Mouse (Mus musculus) monocyte, adult 5-6 weeks (primary cell): ENCODE results near the gene Cdh23. TPM values are rescaled to one million over a fixed set of nuclear protein-coding genes. Genes with fewer than 3 reads are reported as not detected.
"Not testable (repeated sequence)": the region's sequence is repeated elsewhere in the genome, so short reads cannot be mapped to it uniquely, and the experiment has no call there.

Experiments used
- ATAC-seq: fragments of 153-309, 156-312 bp; replicated peaks from 2 replicates; pipeline ENCODE4 v1.8.0; 2017; ENCODE audit warnings: mild to moderate bottlenecking; ENCODE audit not compliant: low TSS enrichment, insufficient number of reproducible peaks, severe bottlenecking, poor library complexity, low FRiP score
- total RNA-seq: library from RNA; stranded (forward); fragments of 200-1000, 200-491, 200-594 nt; gene quantifications from 3 replicates; pipeline ENCODE4 v1.2.3, GENCODE M21; 2017

The Cdh23 gene
- 0.32 to 1.1 TPM in 2 of 3 replicates, not detected in the other for total RNA-seq

DNA sequence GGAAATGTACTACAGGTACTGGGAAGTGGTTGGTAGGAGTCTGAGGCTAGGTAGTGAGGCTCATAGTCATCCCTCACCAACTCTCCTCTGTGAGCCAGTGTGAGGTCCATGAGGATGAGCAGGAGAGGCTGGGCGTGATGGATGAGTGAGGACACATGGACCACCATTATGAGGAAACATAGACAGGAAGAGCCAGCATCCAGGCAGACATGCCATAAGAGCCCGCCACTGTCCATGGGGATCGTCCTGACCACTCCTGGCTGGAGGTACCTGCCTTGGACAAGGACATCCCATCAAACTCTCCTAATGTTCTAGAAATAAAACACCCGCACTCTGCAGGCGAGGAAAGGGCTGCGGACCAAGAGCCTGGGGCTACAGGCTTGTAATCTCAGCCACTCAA is at the start of gene Cdh23:
Cdh23 (minus strand) TSS at position 101 of the 400 bp plus-strand sequence.
- no peak for ATAC-seq

DNA sequence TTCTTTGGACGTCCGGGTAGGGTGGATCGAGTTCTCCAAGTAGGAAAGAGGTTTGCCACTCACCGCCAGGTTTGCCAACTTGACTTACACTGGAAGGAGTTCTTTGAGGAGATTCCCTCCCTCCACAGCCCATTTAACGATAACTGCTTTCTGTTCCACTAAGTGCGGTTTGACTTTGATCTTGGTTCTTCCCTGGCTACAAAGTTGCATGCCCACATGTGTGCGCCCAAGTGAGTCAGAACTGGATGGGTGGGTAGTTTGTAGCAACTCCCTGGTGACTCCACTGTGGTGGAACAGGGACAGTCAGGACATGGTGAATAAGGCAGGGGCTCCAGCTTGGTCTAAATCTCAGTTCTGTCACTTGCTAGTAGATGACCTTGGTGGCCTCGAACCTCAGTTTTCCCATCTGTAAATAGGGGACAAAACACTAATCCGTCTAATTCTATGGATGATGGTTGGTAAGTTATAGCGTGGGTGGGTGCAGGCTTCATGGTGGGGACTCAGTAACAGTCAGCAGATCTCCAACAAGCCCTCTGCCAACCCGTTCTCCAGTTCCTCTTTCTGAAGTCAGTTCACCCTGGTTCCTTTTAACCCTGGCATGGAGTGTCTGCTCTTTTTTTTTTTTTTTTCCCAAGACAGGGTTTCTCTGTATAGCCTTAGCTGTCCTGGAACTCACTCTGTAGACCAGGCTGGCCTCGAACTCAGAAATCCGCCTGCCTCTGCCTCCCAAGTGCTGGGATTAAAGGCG is 48.4 kb upstream of the Cdh23 start:
- ATAC-seq = no peak; the same call in 1 of the 2 replicates

DNA sequence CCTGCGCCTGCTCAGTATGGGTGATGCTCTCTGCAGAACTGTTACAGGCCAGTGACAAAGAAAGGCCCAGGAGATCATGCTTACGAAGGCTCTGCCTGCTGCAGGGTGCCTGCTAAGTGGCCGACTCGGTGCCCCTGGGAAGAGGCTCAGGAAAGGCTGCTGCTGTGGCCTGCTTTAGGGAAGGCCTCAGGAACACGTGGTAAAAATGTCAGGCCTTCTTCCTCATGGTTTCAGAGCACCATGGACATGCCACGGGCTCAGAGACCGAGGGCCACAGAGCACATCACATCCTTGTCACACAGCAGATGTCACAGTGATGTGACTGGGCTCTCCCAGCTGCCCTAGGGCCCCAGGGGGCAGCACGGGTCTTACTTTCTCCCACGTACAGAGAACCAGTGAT is 47.4 kb upstream of the Cdh23 start:
- no peak for ATAC-seq

DNA sequence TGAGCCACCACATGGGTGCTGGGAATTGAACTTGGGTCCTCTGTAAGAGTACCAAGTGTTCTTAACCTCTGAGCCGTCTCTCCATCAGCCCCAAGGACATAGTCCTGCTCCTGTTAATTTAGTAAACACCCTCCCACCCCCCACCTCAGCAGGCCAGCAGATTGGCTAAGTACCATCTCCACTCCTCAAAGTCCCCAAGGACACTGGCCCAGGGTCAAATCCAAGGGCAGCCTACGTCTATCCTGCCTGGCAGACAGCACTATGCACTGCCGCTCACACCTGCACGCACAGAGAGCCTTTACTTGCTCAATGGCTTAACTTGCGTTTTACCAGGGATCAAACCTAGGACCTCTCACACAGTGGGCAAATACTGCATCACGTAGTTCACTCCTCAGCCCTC is 46.7 kb upstream of the Cdh23 start:
- ATAC-seq = no peak

DNA sequence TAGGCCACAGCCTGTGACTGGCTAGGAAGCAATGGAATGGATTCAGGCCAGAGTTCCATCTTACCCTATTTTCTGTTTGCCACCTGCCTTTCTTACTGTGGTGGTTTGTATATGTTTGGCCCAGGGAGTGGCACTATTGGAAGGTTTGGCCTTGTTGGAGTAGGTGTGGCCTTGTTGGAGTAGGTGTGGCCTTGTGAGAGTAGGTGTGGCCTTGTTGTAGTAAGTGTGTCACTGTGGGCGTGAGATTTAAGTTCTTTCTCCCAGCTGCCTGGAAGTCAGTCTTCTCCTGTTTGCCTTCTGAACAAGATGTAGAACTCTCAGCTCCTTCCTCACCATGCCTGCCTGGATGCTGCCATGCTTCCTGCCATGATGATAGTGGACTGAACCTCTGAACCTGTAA is 46.0 kb upstream of the Cdh23 start:
- ATAC-seq = not testable (repeated sequence)

DNA sequence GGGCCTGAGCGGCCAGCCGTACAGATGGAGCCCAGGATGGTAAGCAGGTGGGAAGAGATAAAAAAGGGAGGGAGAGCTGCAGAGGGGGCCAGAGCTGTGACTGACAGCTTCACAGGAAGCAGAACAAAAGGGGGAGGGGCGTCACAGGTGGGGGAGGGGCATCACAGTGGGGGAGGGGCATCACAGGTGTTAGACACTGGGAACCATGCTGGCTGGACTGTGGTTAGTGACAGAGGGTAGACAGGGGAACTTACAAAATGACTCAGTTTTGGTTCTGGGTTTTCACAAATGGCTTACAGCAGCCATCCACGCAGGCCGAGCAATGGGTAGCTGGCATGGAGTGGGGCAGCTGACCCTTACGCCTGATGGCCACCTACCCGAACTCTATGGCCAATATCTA is 45.1 kb upstream of the Cdh23 start:
- no peak for ATAC-seq

DNA sequence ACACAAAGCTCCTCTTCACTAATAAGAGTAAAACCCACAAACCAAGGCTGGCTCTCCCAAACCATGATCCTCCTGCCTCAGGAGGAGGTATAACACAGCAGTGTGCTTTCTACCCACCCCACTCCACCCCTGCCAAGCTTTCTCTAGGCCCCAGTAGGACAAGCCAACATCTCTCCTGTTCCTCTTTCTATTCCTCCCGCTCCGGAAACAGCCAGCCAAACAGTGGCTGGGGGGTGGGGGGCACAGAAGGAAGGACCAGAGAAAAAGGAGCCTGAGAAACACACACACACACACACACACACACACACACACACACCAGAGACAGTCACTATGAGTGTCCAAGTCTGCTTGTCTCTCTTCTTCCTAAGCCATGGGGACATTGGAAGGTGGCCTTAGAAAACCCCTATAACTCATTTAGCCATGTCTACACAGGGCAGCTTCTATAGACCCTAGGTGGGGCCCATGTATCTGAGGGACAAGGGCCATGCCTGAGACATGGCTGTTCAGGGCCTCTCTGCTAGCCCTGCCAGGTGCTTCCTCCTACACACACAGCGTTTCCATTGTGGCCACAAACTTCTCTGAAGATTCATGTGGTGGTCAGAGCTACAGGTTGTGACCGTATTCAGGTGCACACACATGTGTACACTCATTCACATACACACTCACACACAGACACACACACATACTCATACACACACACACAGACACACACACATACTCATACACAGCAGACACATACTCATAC is 43.5 kb upstream of the Cdh23 start:
- ATAC-seq = no peak

DNA sequence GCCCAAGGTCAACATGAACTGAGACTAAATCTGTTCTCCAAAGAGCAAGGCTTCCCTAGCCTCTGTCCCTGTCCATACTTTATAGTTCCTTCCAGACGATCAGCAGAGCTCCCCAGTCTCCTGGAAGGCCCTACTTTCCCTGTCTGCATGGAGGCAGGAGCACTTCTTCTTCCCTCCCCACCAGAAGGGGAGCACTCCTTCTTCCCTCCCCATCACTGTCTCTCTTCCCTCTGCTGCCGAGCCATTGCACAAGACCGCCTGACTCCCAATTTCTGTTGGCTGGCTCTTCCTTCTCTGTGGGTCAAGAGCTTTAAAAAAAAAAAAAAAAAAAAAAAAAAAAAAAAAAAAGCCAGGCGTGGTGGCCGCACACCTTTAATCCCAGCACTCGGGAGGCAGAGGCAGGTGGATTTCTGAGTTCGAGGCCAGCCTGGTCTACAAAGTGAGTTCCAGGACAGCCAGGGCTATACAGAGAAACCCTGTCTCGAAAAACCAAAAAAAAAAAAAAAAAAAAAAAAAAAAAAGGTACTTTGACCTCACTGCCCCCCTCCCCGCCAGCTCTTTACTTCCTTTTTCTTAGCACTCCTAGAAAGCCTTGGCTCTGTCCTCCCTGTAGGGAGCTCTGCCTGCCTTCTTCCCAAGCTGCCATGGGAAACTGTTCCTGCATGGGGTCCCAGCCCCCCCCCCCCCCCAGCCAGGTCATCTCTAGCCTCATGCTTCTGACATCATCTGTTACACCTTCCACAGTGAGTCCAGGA is 41.8 kb upstream of the Cdh23 start:
- ATAC-seq = no peak

DNA sequence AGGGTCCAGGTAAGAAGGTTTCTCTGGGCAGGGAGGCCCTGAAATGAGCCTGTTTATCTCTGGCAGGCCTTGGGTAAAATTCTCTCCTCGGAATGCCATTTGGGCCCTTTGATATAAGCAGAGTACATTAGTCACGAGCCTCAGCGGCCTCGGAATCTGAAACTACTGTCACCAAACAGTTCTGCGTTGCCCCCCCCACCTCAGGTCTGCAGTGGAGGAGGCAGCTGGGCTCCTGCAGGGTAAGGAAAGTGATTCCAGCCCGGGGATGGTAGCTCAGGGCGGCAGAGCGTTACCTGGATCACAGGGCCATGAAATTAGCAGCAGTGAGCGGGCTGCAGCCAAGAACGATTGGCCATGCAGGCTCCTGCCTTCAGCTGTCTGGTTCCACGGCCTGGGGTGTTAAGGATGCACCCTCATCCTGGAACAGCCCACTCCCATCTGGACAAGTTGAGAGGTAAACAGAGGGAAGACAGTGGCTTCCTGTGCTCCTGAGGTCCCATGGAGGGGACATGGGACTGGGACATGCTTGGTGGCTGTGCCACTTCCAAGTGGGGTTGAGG is 41.0 kb upstream of the Cdh23 start:
- ATAC-seq = no peak

DNA sequence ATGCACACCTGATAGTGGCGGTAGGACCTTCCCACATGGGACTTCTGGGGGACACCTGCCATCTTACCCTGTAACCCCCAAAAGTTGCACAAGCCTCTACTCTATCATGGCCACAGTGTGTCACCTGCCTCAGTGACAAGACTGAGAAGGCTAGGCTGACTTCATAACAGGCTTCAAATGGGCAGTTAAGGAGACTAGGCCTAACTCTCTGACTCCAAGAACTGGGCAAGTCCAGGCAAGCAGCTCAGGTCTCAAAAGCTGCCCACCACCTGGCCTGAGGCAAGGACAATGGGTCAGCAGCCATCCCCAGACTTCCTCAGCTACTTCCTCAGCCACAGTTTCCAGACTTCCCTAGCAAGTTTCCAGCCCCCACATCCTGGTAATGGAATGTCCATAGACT is 39.4 kb upstream of the Cdh23 start:
- ATAC-seq = no peak

DNA sequence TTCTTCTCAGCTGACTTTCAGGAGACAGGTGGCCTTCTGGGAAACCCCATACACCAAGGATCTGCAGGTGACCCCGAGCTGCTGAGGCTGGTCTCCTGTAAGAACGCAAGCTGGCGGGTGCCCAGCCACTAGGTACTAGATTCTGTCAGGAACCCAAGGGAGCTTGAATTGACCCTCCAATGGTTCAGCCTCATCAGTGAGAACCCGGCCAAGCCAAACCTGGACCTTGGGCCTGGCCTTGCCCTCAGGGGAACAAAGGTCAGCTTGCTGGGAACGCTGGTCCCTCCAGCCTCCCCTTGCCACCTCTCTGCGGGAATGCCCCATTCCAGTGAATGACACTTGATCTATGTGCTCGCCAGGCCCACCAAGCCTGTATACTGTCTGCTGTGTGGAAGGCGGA is 37.2 kb upstream of the Cdh23 start:
- no peak for ATAC-seq

DNA sequence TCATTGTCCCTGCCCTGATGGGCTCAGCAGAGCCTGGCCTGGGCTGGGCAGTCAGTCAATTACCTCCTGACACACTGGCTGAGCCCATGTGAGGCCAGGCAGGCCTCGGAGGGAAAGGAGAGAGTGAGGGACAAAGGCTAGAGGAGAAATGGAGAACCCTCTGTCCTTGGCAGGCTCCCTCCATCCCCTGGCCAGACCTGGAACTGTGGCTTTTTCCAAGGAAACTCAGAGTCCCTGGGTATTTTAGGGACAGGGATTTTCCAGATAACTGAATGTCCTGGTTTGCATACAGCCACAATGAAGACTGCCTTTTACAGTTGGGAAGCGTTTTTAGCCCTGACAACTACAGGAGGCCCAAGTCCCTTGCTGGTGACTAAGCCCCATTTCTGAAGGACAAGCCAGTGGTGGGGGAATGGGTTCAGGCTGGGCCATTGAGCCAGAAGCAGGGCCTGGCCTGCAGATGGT is 36.1 kb upstream of the Cdh23 start:
- no peak for ATAC-seq

DNA sequence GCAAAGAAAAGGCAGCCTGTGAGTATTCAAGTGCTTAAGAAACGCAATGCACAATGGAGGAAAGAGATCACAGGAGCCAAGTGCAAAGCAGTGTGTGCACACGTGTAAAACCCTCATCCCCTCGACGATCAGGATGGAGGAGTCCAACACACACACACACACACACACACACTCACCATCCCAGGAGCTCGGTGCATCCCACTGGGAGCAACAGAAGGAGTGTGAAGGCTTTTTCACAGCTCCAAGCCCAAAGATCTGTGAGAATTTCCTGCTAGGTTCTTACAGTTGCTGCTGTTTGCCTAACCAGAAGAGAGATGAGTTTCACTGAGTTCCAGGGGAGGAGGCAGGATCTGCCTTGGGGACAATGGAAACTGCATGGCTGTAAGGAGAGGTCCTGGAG is 35.5 kb upstream of the Cdh23 start:
- no peak for ATAC-seq

DNA sequence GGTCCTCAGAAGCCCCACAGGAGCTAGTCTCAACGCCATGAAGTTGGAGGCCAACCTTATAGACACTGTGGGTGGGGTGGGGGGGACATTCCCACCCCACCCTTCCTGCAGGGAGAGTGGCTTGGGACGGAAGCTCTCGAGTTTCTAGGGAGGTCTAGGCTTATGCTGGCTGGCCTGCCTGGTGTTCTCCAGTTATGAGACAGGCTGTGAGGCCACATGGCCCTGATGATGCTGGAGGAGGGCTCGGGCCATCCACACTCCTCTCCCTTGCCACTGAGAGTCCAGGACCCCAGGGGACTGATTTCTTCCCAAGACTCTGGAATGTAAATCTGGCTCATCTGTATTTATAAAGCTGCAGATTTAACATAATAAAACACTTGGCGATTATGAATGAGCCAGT is 31.0 kb upstream of the Cdh23 start:
- no peak for ATAC-seq

DNA sequence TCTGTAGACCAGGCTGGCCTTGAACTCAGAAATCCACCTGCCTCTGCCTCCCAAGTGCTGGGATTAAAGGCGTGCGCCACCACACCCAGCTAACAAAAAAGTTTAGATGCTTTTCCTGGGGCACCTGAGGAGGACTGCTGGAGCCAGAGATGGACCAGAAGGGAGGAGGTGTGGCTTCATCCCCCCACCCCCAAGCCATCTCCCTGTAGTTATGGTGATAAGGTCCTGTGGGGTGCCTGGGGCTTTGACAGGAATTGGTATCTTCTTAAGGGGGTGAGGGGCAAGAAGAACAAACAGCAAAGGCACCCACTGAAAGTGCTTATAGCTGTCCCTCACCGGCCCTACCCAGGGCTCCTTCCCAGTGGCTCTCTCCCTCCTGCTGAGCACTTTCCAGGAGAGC is 30.6 kb upstream of the Cdh23 start:
- no peak for ATAC-seq

DNA sequence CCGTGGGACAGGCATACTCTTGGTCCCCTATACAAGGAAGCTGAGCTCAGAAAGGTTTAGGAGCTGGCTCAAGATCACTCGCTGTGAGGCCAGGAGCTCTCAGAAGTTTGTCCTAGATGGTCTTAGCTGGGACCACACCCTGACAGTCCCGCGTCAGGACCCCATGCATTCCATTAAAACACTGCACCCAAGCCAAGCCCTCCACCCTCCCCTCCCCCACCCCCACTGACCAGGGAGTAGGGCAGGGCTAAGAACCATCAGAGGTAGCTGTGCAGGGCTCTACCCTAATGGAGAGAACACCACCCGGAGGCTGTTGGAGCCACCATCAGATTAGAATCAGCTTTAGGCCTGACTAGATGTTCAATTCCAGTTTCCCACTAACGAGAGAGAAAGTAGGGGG is 28.2 kb upstream of the Cdh23 start:
- no peak for ATAC-seq

DNA sequence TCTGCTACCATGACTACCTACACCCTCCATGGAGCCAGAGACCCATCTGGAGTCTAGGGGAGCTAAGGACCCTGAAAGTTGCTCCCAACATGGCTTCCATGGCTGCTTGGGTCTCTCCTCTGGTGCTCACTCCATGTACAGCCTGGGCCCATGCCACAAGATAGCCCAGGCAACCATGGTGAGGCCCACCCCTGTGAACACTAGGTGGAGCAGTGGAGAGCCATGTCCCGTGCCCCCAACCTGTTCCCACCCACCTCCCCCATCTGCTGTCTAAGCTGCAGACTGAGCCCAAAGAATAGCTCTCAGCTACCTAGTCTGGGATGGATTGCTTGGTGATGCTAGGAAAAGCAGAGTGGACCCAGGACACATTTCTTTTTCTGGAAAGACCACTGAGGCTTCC is 27.1 kb upstream of the Cdh23 start:
- ATAC-seq = no peak

DNA sequence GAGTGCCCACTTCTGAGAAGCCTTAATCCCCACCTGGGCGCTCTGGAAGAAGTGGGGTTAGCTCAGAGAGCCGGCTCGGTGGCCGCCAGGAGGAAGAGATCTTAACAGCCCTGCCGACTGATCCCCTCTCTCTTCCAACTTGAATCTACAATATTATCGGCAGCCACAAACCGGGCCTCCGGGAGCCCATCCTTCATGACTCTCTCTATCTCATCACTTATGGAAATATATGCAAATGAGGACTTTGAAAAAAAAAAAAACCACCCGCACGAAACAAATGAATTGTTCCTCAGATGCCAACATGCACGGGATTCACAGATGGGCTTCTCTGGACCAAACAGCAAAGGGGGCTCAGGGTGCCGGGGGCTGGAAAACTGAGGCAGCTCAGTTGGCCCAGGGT is 25.4 kb upstream of the Cdh23 start:
- no peak for ATAC-seq

DNA sequence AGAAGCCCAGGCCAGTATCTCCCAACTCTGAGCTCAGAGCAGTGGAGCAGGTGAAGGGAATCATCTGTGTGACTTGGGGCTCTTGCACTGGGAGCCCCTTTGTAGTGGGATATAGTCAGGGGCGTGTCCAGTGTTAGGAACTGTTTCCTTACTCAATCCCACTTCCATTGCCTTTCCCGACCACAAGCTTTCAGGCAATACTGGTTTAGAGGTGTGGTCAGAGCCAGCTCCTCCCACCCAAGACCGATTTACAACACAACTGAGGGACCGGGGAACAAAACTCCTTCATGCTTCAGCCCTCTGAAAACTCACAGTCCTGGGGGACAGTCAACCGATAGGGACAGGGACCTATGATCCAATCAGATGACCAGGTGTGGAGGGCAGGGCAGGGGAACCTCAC is 24.2 kb upstream of the Cdh23 start:
- no peak for ATAC-seq
